Mouse (Mus musculus): ENCODE results near the gene Flt3l. TPM values are rescaled to one million over a fixed set of nuclear protein-coding genes. Genes with fewer than 3 reads are reported as not detected.
A peak's percentile ranks its signal among the peaks of the same experiment; 100 is the strongest.
"Not testable (repeated sequence)": the region's sequence is repeated elsewhere in the genome, so short reads cannot be mapped to it uniquely, and the experiment has no call there.

Gene Flt3l
- polyA plus RNA-seq, 1 experiment from 2014 or later: 1.3 TPM

DNA sequence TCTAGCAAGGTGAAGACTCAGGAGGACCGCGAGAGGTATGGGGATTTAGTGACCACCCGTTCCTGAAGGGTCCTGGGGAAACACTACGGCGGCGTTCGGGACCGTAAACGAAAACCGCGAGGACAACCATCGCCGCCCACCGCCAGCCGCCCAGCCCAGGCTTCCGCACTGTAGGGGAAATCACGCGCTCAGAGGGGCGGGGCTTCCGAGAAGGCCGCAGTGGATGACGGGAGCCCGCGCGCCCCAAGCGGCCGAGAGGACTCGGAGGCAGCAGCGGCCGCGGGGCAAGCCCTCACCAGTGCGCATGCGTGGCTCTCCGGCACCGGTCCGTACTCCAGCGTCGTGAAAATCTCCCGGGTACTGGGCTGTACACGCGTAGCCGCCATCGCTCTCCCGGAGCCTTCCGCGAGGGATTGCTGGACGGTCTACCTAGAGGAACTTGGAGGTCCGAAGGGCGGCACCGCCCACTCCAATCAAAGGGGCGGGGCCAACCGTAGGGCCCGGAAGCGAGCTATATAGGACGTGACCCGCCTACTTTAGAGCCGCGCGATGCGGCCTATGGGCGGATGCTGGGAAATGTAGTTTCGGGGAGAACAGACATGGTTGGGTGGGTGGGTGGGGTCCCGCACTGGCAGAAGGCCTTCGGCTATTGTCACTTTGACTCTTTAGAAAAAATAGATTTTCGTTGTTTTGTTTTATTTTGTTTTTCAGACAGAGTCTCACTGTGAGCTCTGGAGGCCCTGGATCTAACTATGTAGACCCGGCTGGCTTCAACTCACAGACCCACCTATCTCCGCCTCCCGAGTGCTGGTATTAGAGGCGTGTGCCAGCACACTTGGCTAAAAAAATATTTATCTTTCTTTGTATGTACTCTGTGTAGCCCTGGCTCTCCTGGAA, 18.1 kb upstream of the Flt3l start, which contains the start of the genes Pih1d1 and Aldh16a1:
Gene Pih1d1 (plus strand): TSS at position 208 of the 897 bp plus-strand sequence.
Gene Aldh16a1 (minus strand): TSS at position 489 of the 897 bp plus-strand sequence.
- peak within 1 kb of the TSS; percentile 79 for H3K4me2 ChIP-seq
- WGBS: 4% methylated on average over 69 of the region's 69 CpGs
- H3K27ac ChIP-seq: peak within 1 kb of the TSS; percentile 96
- peak; percentile 93 for ATAC-seq (ENCODE audit: insufficient number of reproducible peaks, insufficient read depth, low FRiP score, low TSS enrichment, low read depth)
- H3K27me3 ChIP-seq: no peaks in the 10 kb centered on the region
- no peaks in the 10 kb centered on the region for H3K9me3 ChIP-seq
- peaks cover 22% of the 10 kb centered on the region for H3K36me3 ChIP-seq
- H3K9ac ChIP-seq: peak within 1 kb of the TSS; percentile 89
- peak within 1 kb of the TSS; percentile 64 for H3K4me3 ChIP-seq
- peaks cover 29% of the 10 kb centered on the region for H3K4me1 ChIP-seq

DNA sequence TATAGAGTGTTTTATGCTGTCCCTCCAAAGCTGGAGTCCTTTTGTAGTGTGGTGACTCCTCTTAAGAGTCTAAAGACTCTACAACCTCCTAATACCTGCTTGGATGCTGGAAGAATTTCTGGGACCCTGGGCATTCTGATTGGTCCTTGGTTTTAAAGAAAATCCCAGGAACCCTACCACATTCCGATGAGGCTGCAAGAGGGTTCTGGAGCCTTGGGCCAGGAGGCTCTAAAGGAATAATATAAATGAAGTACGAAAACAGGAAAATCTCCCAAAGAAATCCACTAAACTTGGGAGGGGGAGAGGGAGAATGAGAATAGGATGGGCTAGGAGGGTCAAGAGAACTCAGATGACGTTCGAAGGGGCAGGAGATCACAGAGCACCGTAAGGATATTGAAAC, 17.4 kb upstream of the Flt3l start:
- 3% methylated on average over 5 of the region's 5 CpGs for WGBS
- ATAC-seq (ENCODE audit: insufficient number of reproducible peaks, insufficient read depth, low FRiP score, low TSS enrichment, low read depth): no peak
- H3K9ac ChIP-seq: peak overlapping the region; percentile 89
- H3K4me1 ChIP-seq: peaks cover 29% of the 10 kb centered on the region
- H3K4me3 ChIP-seq: peak overlapping the region; percentile 64
- H3K36me3 ChIP-seq: peaks cover 16% of the 10 kb centered on the region
- H3K9me3 ChIP-seq: no peaks in the 10 kb centered on the region
- H3K27me3 ChIP-seq: no peaks in the 10 kb centered on the region
- peak overlapping the region; percentile 79 for H3K4me2 ChIP-seq
- peak overlapping the region; percentile 96 for H3K27ac ChIP-seq

- not testable (repeated sequence) for ATAC-seq (ENCODE audit: insufficient number of reproducible peaks, insufficient read depth, low FRiP score, low TSS enrichment, low read depth); H3K27ac ChIP-seq; H3K27me3 ChIP-seq; H3K9me3 ChIP-seq
- 88% methylated on average over 2 of the region's 2 CpGs for WGBS
- H3K4me1 ChIP-seq: peaks cover 29% of the 10 kb centered on the region
- H3K4me2 ChIP-seq: peak overlapping the region; percentile 79
- peak overlapping the region; percentile 64; the same call in 1 of the 2 replicates for H3K4me3 ChIP-seq
- peaks cover 16% of the 10 kb centered on the region for H3K36me3 ChIP-seq
- H3K9ac ChIP-seq: peak overlapping the region; percentile 89; the same call in 1 of the 2 replicates
Observed at GRCm38 (mm10) chr7:45153052-45153451, 16.8 kb upstream of the Flt3l start.

DNA sequence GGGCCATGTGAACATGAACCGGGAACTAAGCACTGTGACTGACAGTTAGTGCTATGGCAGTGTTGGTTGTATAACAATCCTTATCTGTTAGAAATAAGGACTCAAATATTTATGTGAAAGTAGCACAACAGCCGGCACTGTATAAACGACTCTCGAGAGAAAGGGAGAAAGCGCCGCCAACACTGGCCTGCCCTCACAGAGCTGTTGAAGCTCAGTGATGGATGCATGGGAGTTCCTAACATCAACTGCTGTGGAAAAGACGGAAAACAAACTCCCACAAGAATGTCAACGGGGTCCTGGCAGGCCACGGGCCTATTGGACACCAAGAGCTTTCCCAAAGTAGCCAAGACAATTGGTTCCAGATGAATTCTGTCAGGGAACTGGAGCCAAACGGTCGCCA, 15.1 kb upstream of the Flt3l start:
- no peak for ATAC-seq (ENCODE audit: insufficient number of reproducible peaks, insufficient read depth, low FRiP score, low TSS enrichment, low read depth)

GRCm38 (mm10) chr7:45150321-45150720, 14.1 kb upstream of the Flt3l start:
- H3K27me3 ChIP-seq: no peaks in the 10 kb centered on the region
- H3K9ac ChIP-seq: 0 out of 2 replicates have a peak overlapping the region, but pooled peaks have one; percentile 27
- peak overlapping the region; percentile 62; the same call in 1 of the 2 replicates for H3K27ac ChIP-seq
- H3K9me3 ChIP-seq: no peaks in the 10 kb centered on the region
- H3K36me3 ChIP-seq: peaks cover 34% of the 10 kb centered on the region
- H3K4me1 ChIP-seq: peaks cover 25% of the 10 kb centered on the region
- H3K4me3 ChIP-seq: no peak overlapping the region
- WGBS: 35% methylated on average over 4 of the region's 4 CpGs
- H3K4me2 ChIP-seq: no peak overlapping the region
- ATAC-seq (ENCODE audit: insufficient number of reproducible peaks, insufficient read depth, low FRiP score, low TSS enrichment, low read depth): no peak

More for the DNA sequence above, 15.1 kb upstream of the Flt3l start:
- no peak overlapping the region for H3K4me3 ChIP-seq
- H3K27me3 ChIP-seq: no peaks in the 10 kb centered on the region
- peaks cover 29% of the 10 kb centered on the region for H3K4me1 ChIP-seq
- no peaks in the 10 kb centered on the region for H3K9me3 ChIP-seq
- peak overlapping the region; percentile 62; the same call in 1 of the 2 replicates for H3K27ac ChIP-seq
- 0 out of 2 replicates have a peak overlapping the region, but pooled peaks have one; percentile 27 for H3K9ac ChIP-seq
- H3K36me3 ChIP-seq: peaks cover 24% of the 10 kb centered on the region
- WGBS: 39% methylated on average over 11 of the region's 11 CpGs
- no peak overlapping the region for H3K4me2 ChIP-seq

DNA sequence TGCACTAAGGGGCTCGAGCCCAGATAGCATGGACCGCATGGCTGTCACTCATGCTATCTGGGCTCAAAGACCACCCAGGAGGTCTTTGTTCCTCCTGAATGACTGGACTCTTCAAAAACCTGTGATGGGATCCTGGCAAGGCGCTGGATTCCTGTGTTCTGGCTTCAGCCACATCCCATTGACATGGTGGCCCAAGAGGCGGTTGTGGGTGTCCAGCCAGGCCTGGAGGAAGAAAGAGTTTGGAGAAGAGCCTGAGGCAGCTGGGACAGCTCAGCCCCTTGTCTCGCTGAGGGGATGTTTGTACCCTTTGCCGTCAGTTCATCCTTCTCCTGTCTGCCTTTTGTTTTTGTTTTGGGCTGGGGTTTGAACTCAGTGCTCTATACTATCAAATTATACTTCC, 13.3 kb upstream of the Flt3l start:
- H3K27me3 ChIP-seq: no peaks in the 10 kb centered on the region
- peaks cover 19% of the 10 kb centered on the region for H3K4me1 ChIP-seq
- H3K9ac ChIP-seq: 0 out of 2 replicates have a peak overlapping the region, but pooled peaks have one; percentile 27
- WGBS: 63% methylated on average over 6 of the region's 6 CpGs
- no peak overlapping the region for H3K4me3 ChIP-seq
- no peak overlapping the region for H3K4me2 ChIP-seq
- H3K27ac ChIP-seq: no peak overlapping the region
- H3K9me3 ChIP-seq: no peaks in the 10 kb centered on the region
- peaks cover 42% of the 10 kb centered on the region for H3K36me3 ChIP-seq
- ATAC-seq (ENCODE audit: insufficient number of reproducible peaks, insufficient read depth, low FRiP score, low TSS enrichment, low read depth): no peak

DNA sequence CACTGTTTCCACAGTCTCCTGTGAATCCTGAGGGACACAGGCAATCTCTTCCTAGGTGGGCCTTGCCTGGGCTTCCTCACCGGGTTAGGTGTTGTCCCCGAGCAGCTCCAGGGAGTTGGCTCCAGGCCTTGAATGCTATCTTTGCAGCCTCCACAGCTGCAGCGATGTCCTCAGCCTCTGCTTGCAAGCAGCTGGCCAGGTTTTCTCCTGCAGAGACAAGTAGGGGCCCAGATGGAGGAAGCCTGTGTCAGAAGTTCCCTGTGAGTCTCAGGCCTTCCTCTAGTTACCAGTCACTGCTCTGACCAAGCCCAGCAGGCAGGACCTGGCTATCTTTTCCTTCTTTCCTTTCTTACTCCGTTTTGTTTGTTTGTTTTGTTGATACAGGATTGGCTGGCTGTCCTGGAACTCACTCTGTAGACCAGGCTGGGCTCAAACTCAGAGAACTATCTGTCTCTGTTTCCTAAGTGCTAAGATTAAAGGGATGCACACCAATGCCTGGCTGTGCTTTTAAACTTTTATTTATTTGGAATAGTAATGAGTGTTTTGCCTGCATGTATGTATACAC, 12.4 kb upstream of the Flt3l start:
- peaks cover 18% of the 10 kb centered on the region for H3K4me1 ChIP-seq
- no peak overlapping the region for H3K27ac ChIP-seq
- H3K9ac ChIP-seq: no peak overlapping the region
- peaks cover 51% of the 10 kb centered on the region for H3K36me3 ChIP-seq
- WGBS: 69% methylated on average over 4 of the region's 4 CpGs
- no peak overlapping the region for H3K4me3 ChIP-seq
- no peak for ATAC-seq (ENCODE audit: insufficient number of reproducible peaks, insufficient read depth, low FRiP score, low TSS enrichment, low read depth)
- H3K9me3 ChIP-seq: no peaks in the 10 kb centered on the region
- H3K4me2 ChIP-seq: no peak overlapping the region
- no peaks in the 10 kb centered on the region for H3K27me3 ChIP-seq

- peaks cover 58% of the 10 kb centered on the region for H3K36me3 ChIP-seq
Observed at GRCm38 (mm10) chr7:45147899-45148298, 11.7 kb upstream of the Flt3l start.

GRCm38 (mm10) chr7:45147267-45147666, 11.0 kb upstream of the Flt3l start:
- Histone ChIP-seq H3K4me3 (no peak overlapping the region), H3K27ac (no peak overlapping the region), H3K4me1 (peaks cover 13% of the 10 kb centered on the region), H3K9me3 (no peaks in the 10 kb centered on the region), H3K4me2 (no peak overlapping the region), H3K27me3 (no peaks in the 10 kb centered on the region), H3K9ac (no peak overlapping the region), H3K36me3 (peaks cover 64% of the 10 kb centered on the region)
- 93% methylated on average over 11 of the region's 11 CpGs for WGBS
- ATAC-seq (ENCODE audit: insufficient number of reproducible peaks, insufficient read depth, low FRiP score, low TSS enrichment, low read depth): no peak

More at GRCm38 (mm10) chr7:45147899-45148298, 11.7 kb upstream of the Flt3l start:
- H3K27ac ChIP-seq: no peak overlapping the region
- H3K4me3 ChIP-seq: no peak overlapping the region
- H3K4me1 ChIP-seq: peaks cover 13% of the 10 kb centered on the region
- no peak overlapping the region for H3K4me2 ChIP-seq
- H3K9me3 ChIP-seq: no peaks in the 10 kb centered on the region
- no peak for ATAC-seq (ENCODE audit: insufficient number of reproducible peaks, insufficient read depth, low FRiP score, low TSS enrichment, low read depth)
- 94% methylated on average over 11 of the region's 11 CpGs for WGBS
- H3K27me3 ChIP-seq: no peaks in the 10 kb centered on the region
- H3K9ac ChIP-seq: no peak overlapping the region

DNA sequence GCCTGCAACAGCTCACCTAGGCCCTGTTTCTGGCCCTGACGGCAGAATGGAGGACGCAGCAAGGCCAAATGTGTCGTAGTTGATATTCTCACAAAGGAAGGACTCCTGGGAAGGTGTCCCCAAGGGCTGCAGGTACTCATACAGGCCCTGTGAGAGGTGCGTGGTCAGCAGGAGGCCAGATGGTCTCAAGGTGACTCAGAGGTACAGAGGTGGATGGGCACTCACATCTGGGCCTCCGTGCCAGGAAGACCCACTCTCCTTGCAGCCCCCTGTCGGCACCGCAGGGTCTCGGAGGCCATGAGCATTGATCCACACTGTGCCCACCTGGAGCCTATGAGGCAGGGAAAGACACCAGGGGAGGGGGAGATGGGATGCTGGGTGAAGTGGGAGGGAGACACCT, 9.2 kb upstream of the Flt3l start:
- Histone ChIP-seq H3K4me3 (no peak overlapping the region), H3K36me3 (peaks cover 76% of the 10 kb centered on the region)
- 94% methylated on average over 8 of the region's 8 CpGs for WGBS

GRCm38 (mm10) chr7:45144368-45145174, 8.3 kb upstream of the Flt3l start:
- Histone ChIP-seq H3K4me2 (no peak overlapping the region), H3K27me3 (no peaks in the 10 kb centered on the region), H3K9me3 (no peaks in the 10 kb centered on the region), H3K27ac (no peak overlapping the region), H3K9ac (no peak overlapping the region), H3K4me1 (no peaks in the 10 kb centered on the region), H3K4me3 (no peak overlapping the region), H3K36me3 (peaks cover 80% of the 10 kb centered on the region)
- no peak for ATAC-seq (ENCODE audit: insufficient number of reproducible peaks, insufficient read depth, low FRiP score, low TSS enrichment, low read depth)
- WGBS: 87% methylated on average over 13 of the region's 13 CpGs

More for the DNA sequence above, 9.2 kb upstream of the Flt3l start:
- Histone ChIP-seq H3K27ac (no peak overlapping the region), H3K27me3 (no peaks in the 10 kb centered on the region), H3K9me3 (no peaks in the 10 kb centered on the region), H3K4me2 (no peak overlapping the region), H3K9ac (no peak overlapping the region), H3K4me1 (peaks cover 2% of the 10 kb centered on the region)
- no peak for ATAC-seq (ENCODE audit: insufficient number of reproducible peaks, insufficient read depth, low FRiP score, low TSS enrichment, low read depth)

Measured in embryonic facial prominence, embryonic 13.5 days (tissue).